Mouse (Mus musculus) kidney, postnatal 4 days (tissue): ENCODE measurements around the gene Ptprm.

Source experiments
- DNase-seq, 2 experiments: peaks; one replicate each; pipeline ENCODE4 v3.0.0; 2021; ENCODE audit warnings: mixed read lengths in 2 of 2

Ptprm gene

GRCm38 (mm10) chr17:66761326-66762296, 592.6 kb downstream of the Ptprm start:
- DNase-seq = peak in 1 of 2 experiments; percentile 42

DNA sequence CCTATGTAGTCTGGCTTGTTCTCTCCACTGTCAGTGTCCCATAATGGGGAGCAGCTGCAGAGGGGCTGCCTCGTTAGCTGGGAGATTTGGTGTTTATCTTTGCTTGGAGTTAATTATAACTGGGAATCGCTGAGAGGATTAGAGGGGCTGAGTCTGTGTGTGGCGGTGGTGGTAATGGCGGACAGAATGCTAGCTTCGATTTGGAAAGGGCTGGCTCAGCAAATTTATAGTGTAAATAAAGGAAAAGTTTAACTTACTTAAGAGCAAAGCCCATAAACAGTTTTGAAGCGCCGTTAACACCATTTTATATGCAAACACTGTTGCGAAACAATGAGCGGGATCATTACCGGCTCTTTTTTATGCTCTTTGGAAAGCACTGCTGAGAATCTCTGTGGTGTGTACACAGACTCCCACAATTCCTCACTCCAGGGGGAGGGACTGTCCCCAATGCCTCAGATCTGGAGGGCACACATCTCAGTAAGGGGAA, 597.2 kb downstream of the Ptprm start:
- DNase-seq = peak in 1 of 2 experiments; percentile 38

GRCm38 (mm10) chr17:66756500-66756899, 597.8 kb downstream of the Ptprm start:
- DNase-seq = no peak

DNA sequence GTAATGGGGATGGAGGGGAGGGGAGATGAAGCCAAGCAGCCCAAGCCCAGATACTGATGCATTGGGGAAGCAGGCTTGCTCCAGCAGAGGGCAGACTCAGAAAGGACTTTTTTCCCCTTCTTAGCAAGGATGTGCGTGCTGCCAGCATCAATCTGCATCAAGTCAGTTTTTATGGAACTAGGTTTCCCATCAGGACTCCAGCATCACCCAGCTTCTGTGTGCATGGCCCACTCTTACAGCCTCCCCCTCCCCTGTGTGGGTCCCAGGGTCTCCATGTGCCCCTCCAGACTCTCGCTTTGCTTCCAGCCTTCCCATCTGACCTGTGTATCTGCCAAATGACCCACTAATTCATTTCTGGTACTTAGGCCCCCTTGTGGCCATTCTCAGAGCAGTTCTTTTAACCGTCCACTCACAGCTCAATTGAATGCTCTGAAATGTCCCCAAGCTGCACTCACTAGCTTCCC, 599.0 kb downstream of the Ptprm start:
- peak; percentile 66 to 79 for DNase-seq

- DNase-seq = peak in 1 of 2 experiments; percentile 35
Measured at GRCm38 (mm10) chr17:66754208-66754865, 599.9 kb downstream of the Ptprm start.

- DNase-seq = no peak
Measured at GRCm38 (mm10) chr17:66751746-66752145, 602.5 kb downstream of the Ptprm start.

- DNase-seq = no peak
Measured at GRCm38 (mm10) chr17:66750481-66751206, 603.6 kb downstream of the Ptprm start.

GRCm38 (mm10) chr17:66749976-66750375, 604.3 kb downstream of the Ptprm start:
- DNase-seq = no peak

DNA sequence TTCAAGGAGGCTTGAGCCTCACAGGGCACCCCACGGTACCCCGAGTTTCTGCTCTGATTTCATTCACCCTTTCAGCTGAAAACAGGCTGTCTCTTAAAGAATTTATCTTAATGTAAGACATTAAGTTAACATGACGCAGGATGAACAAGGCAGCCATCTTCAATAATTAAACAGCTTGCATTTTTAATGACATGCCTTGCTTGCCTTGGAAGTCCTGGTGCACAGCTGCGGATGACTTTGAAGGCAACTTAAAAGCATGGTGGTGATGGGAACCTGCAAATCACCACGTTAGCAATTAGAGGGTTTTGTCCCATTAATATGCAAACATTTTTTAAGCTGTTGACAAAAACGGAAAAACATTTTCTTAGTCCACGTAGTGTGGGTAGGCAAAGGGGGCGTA, 607.8 kb downstream of the Ptprm start:
- no peak for DNase-seq

GRCm38 (mm10) chr17:66743321-66743720, 610.9 kb downstream of the Ptprm start:
- DNase-seq = peak in 1 of 2 experiments; percentile 31

DNA sequence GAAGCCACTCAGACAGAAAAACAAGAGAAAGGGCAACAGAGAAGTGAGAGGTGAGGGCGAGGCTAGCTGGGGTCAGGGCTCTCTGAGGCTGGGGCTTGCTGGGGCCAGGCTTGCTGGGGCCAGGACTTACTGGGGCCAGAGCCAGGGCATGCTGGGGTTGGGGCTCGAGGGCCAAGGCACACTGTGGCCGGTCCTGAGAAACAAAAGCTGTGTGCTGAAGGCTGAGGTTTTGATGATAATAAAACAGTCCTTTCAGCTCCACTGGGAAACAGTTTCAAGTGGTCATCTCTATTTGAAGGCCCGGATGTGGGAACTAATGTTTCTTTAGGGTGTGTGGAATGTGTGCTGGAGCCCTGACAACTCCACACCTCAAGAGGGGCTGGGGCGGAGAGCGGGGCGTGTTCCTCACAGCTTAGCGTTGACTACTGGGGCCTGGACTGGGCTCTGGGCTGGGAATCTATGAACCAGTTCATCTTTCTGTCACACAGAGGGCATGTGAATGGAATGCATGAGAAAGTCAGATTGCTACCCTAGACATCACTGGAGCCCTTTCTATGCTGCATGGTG, 615.4 kb downstream of the Ptprm start:
- DNase-seq = no peak

DNA sequence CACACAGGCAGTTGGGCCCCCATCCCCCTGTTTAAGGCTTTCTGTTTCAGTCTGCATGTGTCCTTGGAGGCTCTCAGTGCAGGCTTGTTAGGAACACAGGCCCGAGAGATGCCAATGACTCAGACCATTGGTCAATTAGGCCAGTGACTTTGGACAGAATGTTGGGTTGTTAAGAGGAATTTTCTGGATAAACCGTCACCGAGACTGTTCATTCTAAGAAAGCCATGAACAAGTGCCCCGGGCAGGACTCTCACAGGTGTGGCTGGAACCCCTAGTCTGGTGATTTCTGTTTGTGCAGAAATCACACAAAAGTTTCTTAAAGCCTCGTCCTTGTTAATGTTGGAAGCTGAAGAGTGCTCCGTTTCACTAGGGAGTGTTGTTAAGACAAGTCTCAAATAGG, 615.9 kb downstream of the Ptprm start:
- DNase-seq = no peak

- DNase-seq = peak in 1 of 2 experiments; percentile 35
Measured at GRCm38 (mm10) chr17:66736450-66736849, 617.8 kb downstream of the Ptprm start.

- no peak for DNase-seq
Measured at GRCm38 (mm10) chr17:66733541-66733940, 620.7 kb downstream of the Ptprm start.

DNA sequence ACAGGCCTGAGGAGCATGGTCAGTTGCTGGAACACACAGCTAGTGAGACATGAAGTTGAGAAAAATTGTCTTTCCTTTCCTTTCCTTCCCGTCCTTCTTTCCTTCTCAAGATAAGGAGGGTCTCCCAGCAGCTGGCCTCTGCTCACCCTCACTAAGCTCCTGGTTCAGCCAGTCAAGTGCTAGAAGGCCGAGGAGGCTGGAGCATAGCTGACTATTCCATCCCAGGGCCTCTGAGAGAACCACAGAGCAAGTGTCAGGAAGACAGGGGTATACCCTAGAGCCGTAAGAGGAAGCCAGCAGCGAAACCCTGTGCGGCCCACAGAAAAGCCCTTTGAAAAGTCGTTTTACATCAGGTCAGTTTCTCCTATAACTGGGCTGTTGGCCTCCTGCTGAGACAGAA, 624.3 kb downstream of the Ptprm start:
- no peak for DNase-seq

GRCm38 (mm10) chr17:66720992-66721351, 633.3 kb downstream of the Ptprm start:
- peak in 1 of 2 experiments; percentile 37 for DNase-seq

- DNase-seq = no peak
Measured at GRCm38 (mm10) chr17:66720200-66720991, 633.9 kb downstream of the Ptprm start.

GRCm38 (mm10) chr17:66712456-66713205, 641.6 kb downstream of the Ptprm start:
- no peak for DNase-seq

DNA sequence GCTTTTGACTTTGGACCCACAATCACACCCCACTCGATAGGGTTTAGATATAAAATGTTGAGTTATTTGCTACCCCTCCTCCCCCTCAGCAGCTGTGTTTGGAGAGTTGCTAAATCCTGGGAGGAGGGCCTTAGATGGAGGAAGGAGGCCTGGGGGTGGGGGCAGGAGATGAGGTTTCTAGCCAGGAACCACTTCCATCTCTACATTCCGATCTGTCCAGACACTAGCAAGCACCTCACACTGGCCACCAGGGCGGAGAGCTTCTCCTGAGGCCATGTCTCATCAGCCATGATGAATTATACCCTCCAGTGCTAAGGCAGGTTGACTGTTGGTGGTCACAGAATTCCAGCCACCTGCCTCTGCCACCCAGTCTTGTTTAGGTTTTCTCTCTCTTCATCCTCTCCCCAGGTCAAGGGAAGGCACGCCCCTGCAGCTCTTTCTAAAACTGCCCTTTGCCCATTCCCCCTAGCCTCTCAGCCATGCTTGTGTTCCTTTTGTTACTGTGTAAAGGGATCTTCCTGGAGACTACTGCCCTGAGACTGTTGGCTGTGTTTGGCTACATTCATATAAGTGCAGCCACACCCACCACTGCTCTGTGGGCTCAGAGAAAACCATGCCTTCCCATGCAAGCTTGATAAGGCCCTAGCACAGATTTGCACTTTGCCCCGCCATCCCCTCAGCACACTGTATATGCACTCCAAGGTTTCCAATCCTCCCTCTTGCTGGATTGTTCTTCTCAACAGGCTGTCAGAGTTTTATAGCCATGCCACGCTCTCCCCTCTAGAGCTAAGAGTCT, 642.8 kb downstream of the Ptprm start:
- DNase-seq = no peak

DNA sequence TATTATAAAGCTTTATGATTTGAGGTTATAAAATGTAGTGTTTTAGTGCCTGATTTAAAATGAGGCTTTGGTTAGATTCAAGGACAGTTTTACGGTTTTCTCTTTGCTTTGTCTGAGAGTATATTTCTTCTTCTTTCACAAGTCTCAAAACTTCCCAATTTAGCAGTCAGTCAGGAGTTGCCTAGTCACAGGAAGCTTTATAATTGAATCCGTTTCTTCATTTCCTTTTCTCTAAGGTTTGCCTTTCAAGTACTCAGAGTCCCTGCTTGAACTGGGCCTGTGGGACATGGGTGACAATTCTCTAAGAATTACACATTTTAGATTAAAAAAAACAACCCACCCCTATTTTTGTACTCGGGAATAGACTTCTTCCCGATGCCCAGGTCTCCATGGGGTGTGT, 643.7 kb downstream of the Ptprm start:
- DNase-seq = no peak
